Mouse (Mus musculus): Measurements from ENCODE around the gene Il6ra. TPM values are rescaled to one million over a fixed set of nuclear protein-coding genes. Genes with fewer than 3 reads are reported as not detected.

Gene Il6ra
- polyA plus RNA-seq, 1 experiment = 1.3 TPM

DNA sequence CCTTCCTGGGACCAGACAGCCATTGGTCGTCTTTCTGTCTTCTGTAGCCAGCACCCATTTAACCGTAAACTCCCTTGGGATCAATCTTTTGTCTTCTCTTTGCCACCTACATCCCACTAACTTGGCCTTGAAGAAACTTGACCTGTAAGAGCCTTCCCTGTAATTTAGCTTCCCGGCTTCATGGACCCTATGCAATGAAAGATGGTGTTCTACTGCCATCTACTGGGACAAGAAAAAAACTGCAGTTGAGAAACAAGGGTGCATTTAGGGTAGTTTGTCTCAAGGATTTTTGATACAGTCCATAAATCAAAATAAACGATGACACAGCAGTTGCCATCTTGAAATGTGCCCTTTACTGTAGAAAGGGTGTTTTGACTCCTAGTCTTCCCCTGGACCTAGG lies 54.9 kb downstream of the Il6ra start:
- no peak overlapping the region for H3K27ac ChIP-seq (ENCODE audit: insufficient read depth, low read length)
- no peak overlapping the region for H3K4me3 ChIP-seq (replicated peaks; ENCODE audit: insufficient read depth, low read depth, low read length)
- TF ChIP-seq POLR2A (IDR thresholded peaks at IDR 0.05; ENCODE audit: borderline replicate concordance, insufficient read depth, low read length) (no peak), CTCF (IDR thresholded peaks at IDR 0.05; ENCODE audit: borderline replicate concordance, insufficient read depth, low read depth, low read length) (peak; percentile 47; the same call in 1 of the 2 replicates)
- H3K4me1 ChIP-seq (ENCODE audit: control insufficient read depth, insufficient read depth, low read length) = no peaks in the 10 kb centered on the region; the same call in none of the 2 replicates
- DNase-seq = peak in 1 of 2 experiments; percentile 33
- 5% methylated on average over 4 of the region's 4 CpGs for WGBS
- no peaks in the 10 kb centered on the region for H3K27me3 ChIP-seq (ENCODE audit: control insufficient read depth, insufficient read depth, low read length)

DNA sequence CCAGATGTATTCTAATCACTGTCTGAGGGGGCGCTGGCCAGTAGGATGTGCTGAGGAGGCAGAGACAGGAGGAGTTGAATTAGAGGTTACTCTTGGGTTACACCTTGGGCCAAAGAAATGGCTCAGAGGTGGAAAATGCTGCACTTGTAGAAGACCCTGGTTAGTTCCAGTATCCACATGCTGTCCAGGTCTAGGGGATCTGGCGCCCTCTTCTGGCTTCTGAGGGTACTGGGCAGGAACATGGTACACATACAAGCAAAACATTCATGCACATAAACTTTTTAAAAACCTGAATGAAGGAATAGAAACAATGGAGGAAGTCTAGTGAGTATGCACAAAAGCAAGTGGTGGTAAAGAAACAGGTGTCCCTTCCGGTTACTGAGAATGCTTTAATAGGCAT lies 55.6 kb downstream of the Il6ra start:
- TF ChIP-seq CTCF (IDR thresholded peaks at IDR 0.05; ENCODE audit: borderline replicate concordance, insufficient read depth, low read depth, low read length) = peak; percentile 24; the same call in 1 of the 2 replicates
- TF ChIP-seq POLR2A (IDR thresholded peaks at IDR 0.05; ENCODE audit: borderline replicate concordance, insufficient read depth, low read length) = no peak
- WGBS = 86% methylated on average over 3 of the region's 3 CpGs
- Histone ChIP-seq H3K27ac (ENCODE audit: insufficient read depth, low read length) (no peak overlapping the region), H3K27me3 (ENCODE audit: control insufficient read depth, insufficient read depth, low read length) (no peaks in the 10 kb centered on the region), H3K4me1 (ENCODE audit: control insufficient read depth, insufficient read depth, low read length) (no peaks in the 10 kb centered on the region; the same call in none of the 2 replicates), H3K4me3 (replicated peaks; ENCODE audit: insufficient read depth, low read depth, low read length) (no peak overlapping the region)
- no peak for DNase-seq

DNA sequence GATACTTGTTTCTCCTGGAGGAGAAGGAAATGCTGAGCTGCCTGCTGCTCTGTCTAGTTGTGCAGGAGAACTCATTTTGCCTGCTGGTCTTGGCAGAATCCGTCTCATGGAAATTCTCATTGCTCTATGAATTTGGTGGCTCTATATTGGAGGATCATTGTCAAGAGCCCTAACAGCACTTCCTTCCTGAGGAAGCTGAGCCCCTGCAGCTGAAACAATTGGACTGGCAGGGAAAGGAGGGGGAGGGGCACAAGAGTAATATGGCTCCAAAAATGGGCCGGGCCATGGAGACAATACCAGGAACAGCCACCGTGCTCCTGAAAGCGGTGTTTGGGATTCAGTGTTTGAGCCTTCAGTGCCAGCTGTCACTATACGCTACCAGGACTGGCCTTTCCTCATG lies 59.2 kb downstream of the Il6ra start:
- Histone ChIP-seq H3K27ac (ENCODE audit: insufficient read depth, low read length) (no peak overlapping the region), H3K4me3 (replicated peaks; ENCODE audit: insufficient read depth, low read depth, low read length) (no peak overlapping the region)

DNA sequence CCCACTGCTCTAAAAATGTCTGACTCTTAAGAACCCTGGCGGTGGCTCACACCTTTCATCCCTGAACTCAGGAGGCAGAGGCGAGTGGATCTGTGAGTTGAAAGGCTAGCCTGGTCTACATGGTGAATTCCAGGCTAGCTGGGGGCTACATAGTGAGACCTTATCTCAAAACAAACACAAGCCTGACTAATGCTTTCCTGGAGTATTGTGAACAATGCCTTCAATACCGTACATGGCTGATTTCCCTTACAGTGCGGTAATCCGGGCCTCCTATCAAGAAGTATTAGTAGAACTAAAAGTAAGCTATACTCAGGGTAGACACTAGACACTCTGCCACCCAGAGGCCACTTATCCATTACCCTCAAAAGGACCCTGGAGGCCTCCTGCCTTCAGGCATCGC lies 64.9 kb downstream of the Il6ra start:
- H3K27ac ChIP-seq (ENCODE audit: insufficient read depth, low read length) = no peak overlapping the region
- TF ChIP-seq CTCF (IDR thresholded peaks at IDR 0.05; ENCODE audit: borderline replicate concordance, insufficient read depth, low read depth, low read length) (no peak), POLR2A (IDR thresholded peaks at IDR 0.05; ENCODE audit: borderline replicate concordance, insufficient read depth, low read length) (no peak)
- WGBS = 90% methylated on average over 6 of the region's 6 CpGs

More for the DNA sequence above, 59.2 kb downstream of the Il6ra start:
- WGBS = 45% methylated on average over 5 of the region's 5 CpGs
- H3K4me1 ChIP-seq (ENCODE audit: control insufficient read depth, insufficient read depth, low read length) = no peaks in the 10 kb centered on the region
- no peaks in the 10 kb centered on the region for H3K27me3 ChIP-seq (ENCODE audit: control insufficient read depth, insufficient read depth, low read length)
- no peak for TF ChIP-seq CTCF (IDR thresholded peaks at IDR 0.05; ENCODE audit: borderline replicate concordance, insufficient read depth, low read depth, low read length)
- no peak for TF ChIP-seq POLR2A (IDR thresholded peaks at IDR 0.05; ENCODE audit: borderline replicate concordance, insufficient read depth, low read length)
- DNase-seq = no peak

DNA sequence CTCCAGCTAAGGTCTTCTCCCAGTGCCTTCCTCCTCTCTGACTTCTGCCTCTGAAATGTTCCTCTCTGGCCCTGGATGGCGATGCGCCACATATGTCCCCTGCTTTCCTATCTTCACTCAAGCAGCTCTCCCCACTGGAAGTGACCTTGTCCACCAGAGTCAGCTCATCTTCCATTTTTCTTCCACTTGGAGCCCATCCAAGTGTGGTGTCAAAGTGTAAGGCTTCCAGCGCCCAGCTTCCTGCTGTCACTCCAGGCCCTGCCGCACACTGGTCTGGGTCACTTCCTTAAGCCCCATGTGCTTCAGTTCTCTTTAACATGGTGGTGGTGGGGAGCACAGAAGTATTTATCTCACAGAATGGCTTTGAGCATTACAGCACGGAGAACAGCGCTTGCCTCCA lies 65.4 kb downstream of the Il6ra start:
- DNase-seq = no peak
- Histone ChIP-seq H3K27me3 (ENCODE audit: control insufficient read depth, insufficient read depth, low read length) (no peaks in the 10 kb centered on the region), H3K4me1 (ENCODE audit: control insufficient read depth, insufficient read depth, low read length) (no peaks in the 10 kb centered on the region), H3K4me3 (replicated peaks; ENCODE audit: insufficient read depth, low read depth, low read length) (no peak overlapping the region), H3K27ac (ENCODE audit: insufficient read depth, low read length) (no peak overlapping the region)
- 62% methylated on average over 6 of the region's 6 CpGs for WGBS
- TF ChIP-seq POLR2A (IDR thresholded peaks at IDR 0.05; ENCODE audit: borderline replicate concordance, insufficient read depth, low read length) (no peak), CTCF (IDR thresholded peaks at IDR 0.05; ENCODE audit: borderline replicate concordance, insufficient read depth, low read depth, low read length) (no peak)

More for the DNA sequence above, 64.9 kb downstream of the Il6ra start:
- Histone ChIP-seq H3K4me3 (replicated peaks; ENCODE audit: insufficient read depth, low read depth, low read length) (no peak overlapping the region), H3K4me1 (ENCODE audit: control insufficient read depth, insufficient read depth, low read length) (no peaks in the 10 kb centered on the region), H3K27me3 (ENCODE audit: control insufficient read depth, insufficient read depth, low read length) (no peaks in the 10 kb centered on the region)
- DNase-seq = no peak

DNA sequence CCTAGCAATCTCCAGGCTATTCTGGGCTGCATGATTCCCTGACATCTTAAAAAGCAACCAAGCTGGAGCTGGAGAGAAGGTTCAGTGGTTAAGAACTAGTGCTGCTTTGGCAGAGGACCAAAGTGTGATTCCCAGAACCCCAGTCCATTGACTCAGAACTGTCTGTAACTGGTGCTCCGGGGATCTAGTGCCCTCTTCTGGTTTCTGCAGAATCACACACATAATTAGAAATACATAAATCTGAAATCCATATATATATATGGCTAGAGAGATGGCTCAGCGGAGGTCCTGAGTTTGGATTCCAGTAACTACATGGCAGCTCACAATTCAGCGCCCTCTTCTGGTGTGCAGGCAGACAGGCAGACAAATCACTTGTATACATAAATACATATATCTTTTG lies 65.9 kb downstream of the Il6ra start:
- Histone ChIP-seq H3K27ac (ENCODE audit: insufficient read depth, low read length) (no peak overlapping the region), H3K4me1 (ENCODE audit: control insufficient read depth, insufficient read depth, low read length) (no peaks in the 10 kb centered on the region), H3K27me3 (ENCODE audit: control insufficient read depth, insufficient read depth, low read length) (no peaks in the 10 kb centered on the region), H3K4me3 (replicated peaks; ENCODE audit: insufficient read depth, low read depth, low read length) (no peak overlapping the region)
- no peak for DNase-seq
- TF ChIP-seq CTCF (IDR thresholded peaks at IDR 0.05; ENCODE audit: borderline replicate concordance, insufficient read depth, low read depth, low read length) (no peak), POLR2A (IDR thresholded peaks at IDR 0.05; ENCODE audit: borderline replicate concordance, insufficient read depth, low read length) (no peak)
- 72% methylated on average over 3 of the region's 3 CpGs for WGBS

DNA sequence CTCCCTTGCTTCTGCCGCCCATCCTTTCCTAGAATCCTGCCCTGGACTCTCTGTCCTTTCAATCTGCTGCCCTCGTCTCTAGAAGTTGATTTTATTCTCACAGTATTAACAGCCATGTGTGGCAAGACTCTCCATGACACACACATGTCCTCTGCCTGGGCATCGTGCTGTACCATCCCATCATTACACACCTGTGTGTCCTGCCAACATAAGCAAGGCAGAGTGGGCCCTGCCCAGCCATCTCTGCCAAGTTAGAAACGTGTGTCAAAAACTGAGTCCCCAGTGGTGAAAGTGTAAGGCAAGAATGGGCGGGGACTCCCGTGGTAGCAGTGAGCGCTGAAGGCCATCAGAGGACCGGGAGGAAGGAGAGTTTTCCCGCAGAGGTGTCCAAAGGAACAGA lies 67.2 kb downstream of the Il6ra start:
- 75% methylated on average over 9 of the region's 9 CpGs for WGBS
- Histone ChIP-seq H3K27me3 (ENCODE audit: control insufficient read depth, insufficient read depth, low read length) (no peaks in the 10 kb centered on the region), H3K4me3 (replicated peaks; ENCODE audit: insufficient read depth, low read depth, low read length) (no peak overlapping the region), H3K27ac (ENCODE audit: insufficient read depth, low read length) (no peak overlapping the region), H3K4me1 (ENCODE audit: control insufficient read depth, insufficient read depth, low read length) (no peaks in the 10 kb centered on the region)
- DNase-seq = no peak
- TF ChIP-seq CTCF (IDR thresholded peaks at IDR 0.05; ENCODE audit: borderline replicate concordance, insufficient read depth, low read depth, low read length) = no peak
- TF ChIP-seq POLR2A (IDR thresholded peaks at IDR 0.05; ENCODE audit: borderline replicate concordance, insufficient read depth, low read length) = no peak

DNA sequence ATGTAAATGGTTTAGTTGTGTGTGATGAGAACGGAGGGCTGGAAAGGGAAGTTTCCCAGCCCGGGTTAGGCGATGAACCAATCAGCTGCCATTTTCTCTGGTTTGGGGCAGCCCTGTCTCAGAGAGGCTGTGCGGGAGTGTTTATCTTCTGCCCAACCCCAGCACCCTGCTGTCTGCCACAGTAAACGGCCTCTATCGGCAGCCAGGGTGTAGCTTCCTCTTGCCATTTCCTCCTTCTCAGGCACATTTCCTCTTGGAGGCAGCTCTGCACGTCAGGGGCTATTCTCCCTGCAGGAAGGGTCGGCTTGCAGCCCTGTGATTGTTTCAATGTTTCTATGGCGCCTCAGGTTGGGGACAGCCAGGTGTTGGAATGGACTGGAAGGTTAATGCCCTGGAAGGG lies 69.8 kb downstream of the Il6ra start:
- DNase-seq = no peak
- Histone ChIP-seq H3K27me3 (ENCODE audit: control insufficient read depth, insufficient read depth, low read length) (no peaks in the 10 kb centered on the region), H3K27ac (ENCODE audit: insufficient read depth, low read length) (no peak overlapping the region), H3K4me3 (replicated peaks; ENCODE audit: insufficient read depth, low read depth, low read length) (no peak overlapping the region), H3K4me1 (ENCODE audit: control insufficient read depth, insufficient read depth, low read length) (no peaks in the 10 kb centered on the region)
- no peak for TF ChIP-seq CTCF (IDR thresholded peaks at IDR 0.05; ENCODE audit: borderline replicate concordance, insufficient read depth, low read depth, low read length)
- 73% methylated on average over 9 of the region's 9 CpGs for WGBS

Measured in cerebellum, adult 2 months (tissue).